Mouse (Mus musculus) kidney, postnatal 0 days (tissue): ENCODE data around the gene Chgb. TPM values are rescaled to one million over a fixed set of nuclear protein-coding genes. Genes with fewer than 3 reads are reported as not detected.

Experiments used
- ATAC-seq: fragments of 200-750 bp; cut with Nextera tagmentation; replicated peaks from 2 replicates; pipeline ENCODE4 v1.8.0; 2017; ENCODE audit warnings: low read depth, moderate number of reproducible peaks, moderate TSS enrichment, moderate library complexity; ENCODE audit not compliant: low FRiP score
- DNase-seq: peaks from one replicate; pipeline ENCODE4 v3.0.0-alpha.2; 2016; ENCODE audit warnings: low spot score
- H3K27ac ChIP-seq: fragments of 300-500 bp; sonication (generic); 2 replicates; pipeline ENCODE4 v1.5.1; 2014; ENCODE audit warnings: mild to moderate bottlenecking
- H3K27me3 ChIP-seq: fragments of 300-500 bp; sonication (generic); 2 replicates; pipeline ENCODE4 v1.6.1; 2014; ENCODE audit warnings: low read length, mixed read lengths; ENCODE audit not compliant: insufficient read depth
- H3K36me3 ChIP-seq: fragments of 300-500 bp; sonication (generic); 2 replicates; pipeline ENCODE4 v1.6.1; 2014; ENCODE audit warnings: low read length, mixed read lengths; ENCODE audit not compliant: insufficient read depth
- H3K4me1 ChIP-seq: fragments of 300-500 bp; sonication (generic); replicated peaks from 2 replicates; pipeline ENCODE4 v1.6.1; 2014; ENCODE audit warnings: antibody characterized with exemption, low read length, mixed read lengths; ENCODE audit not compliant: insufficient read depth
- H3K4me2 ChIP-seq: fragments of 300-500 bp; sonication (generic); 2 replicates; pipeline ENCODE4 v1.6.1; 2014; ENCODE audit warnings: mild to moderate bottlenecking, low read length, moderate library complexity, mixed read lengths
- H3K4me3 ChIP-seq: fragments of 300-500 bp; sonication (generic); replicated peaks from 2 replicates; pipeline ENCODE4 v1.5.1; 2014; ENCODE audit warnings: low read depth, low read length
- H3K9ac ChIP-seq: fragments of 300-500 bp; sonication (generic); 2 replicates; pipeline ENCODE4 v1.6.1; 2014; ENCODE audit warnings: low read depth, low read length
- H3K9me3 ChIP-seq: fragments of 300-500 bp; sonication (generic); replicated peaks from 2 replicates; pipeline ENCODE4 v1.6.1; 2016; ENCODE audit warnings: low read length, inconsistent platforms, mixed read lengths
- CTCF ChIP-seq: IDR thresholded peaks from 2 replicates; pipeline ENCODE4 v1.5.1; 2016; ENCODE audit warnings: antibody characterized with exemption, low read depth, mild to moderate bottlenecking, moderate library complexity
- WGBS: fragments of 180-500 bp; shearing (Covaris S2); extraction: QIAGEN DNeasy Blood & Tissue Kit; methylation state at CpG from one replicate; pipeline ENCODE4 v1.1.7; 2014; 5-methylcytosine and 5-hydroxymethylcytosine counted together
- polyA plus RNA-seq: library from polyadenylated mRNA; unstranded; fragments of >200 nt; fragmentation: Nextera tagmentation; extraction: Ambion mirVana; gene quantifications from 2 replicates; pipeline ENCODE4 v1.2.1, GENCODE M21; 2015

Gene Chgb
- polyA plus RNA-seq, 1 experiment from 2014 or later: 0.49 TPM

GRCm38 (mm10) chr2:132746108-132746507, 35.0 kb upstream of the Chgb start:
- Histone ChIP-seq H3K4me2 (no peak overlapping the region), H3K27ac (no peak overlapping the region), H3K9me3 (no peaks in the 10 kb centered on the region), H3K36me3 (0 out of 2 replicates have a peak, but pooled peaks cover 4% of the 10 kb centered on the region), H3K27me3 (no peaks in the 10 kb centered on the region), H3K9ac (no peak overlapping the region), H3K4me3 (no peak overlapping the region), H3K4me1 (no peaks in the 10 kb centered on the region)
- no peak for ATAC-seq
- 90% methylated on average over 3 of the region's 3 CpGs for WGBS
- DNase-seq: no peak
- no peak for TF ChIP-seq CTCF

- DNase-seq (no peak), ATAC-seq (no peak)
- Histone ChIP-seq H3K4me3 (no peak overlapping the region), H3K4me1 (no peaks in the 10 kb centered on the region), H3K27ac (no peak overlapping the region), H3K36me3 (0 out of 2 replicates have a peak, but pooled peaks cover 4% of the 10 kb centered on the region), H3K9ac (no peak overlapping the region), H3K27me3 (no peaks in the 10 kb centered on the region), H3K9me3 (no peaks in the 10 kb centered on the region), H3K4me2 (no peak overlapping the region)
- no peak for TF ChIP-seq CTCF
Observed at GRCm38 (mm10) chr2:132750726-132751125, 30.4 kb upstream of the Chgb start.

- H3K9me3 ChIP-seq: no peaks in the 10 kb centered on the region
- H3K4me1 ChIP-seq: no peaks in the 10 kb centered on the region
- TF ChIP-seq CTCF: no peak
- WGBS: 75% methylated on average over 15 of the region's 15 CpGs
- 0 out of 2 replicates have a peak, but pooled peaks cover 4% of the 10 kb centered on the region for H3K36me3 ChIP-seq
- H3K27me3 ChIP-seq: no peaks in the 10 kb centered on the region
- no peak overlapping the region for H3K4me3 ChIP-seq
- H3K9ac ChIP-seq: no peak overlapping the region
- ATAC-seq (no peak), DNase-seq (no peak)
- H3K27ac ChIP-seq: no peak overlapping the region
- no peak overlapping the region for H3K4me2 ChIP-seq
Observed at GRCm38 (mm10) chr2:132751141-132752066, 29.7 kb upstream of the Chgb start.

GRCm38 (mm10) chr2:132752398-132752797, 28.7 kb upstream of the Chgb start:
- WGBS: 69% methylated on average over 2 of the region's 2 CpGs
- TF ChIP-seq CTCF: no peak
- ATAC-seq (no peak), DNase-seq (no peak)
- Histone ChIP-seq H3K27ac (no peak overlapping the region), H3K4me3 (no peak overlapping the region), H3K36me3 (0 out of 2 replicates have a peak, but pooled peaks cover 4% of the 10 kb centered on the region), H3K4me1 (no peaks in the 10 kb centered on the region), H3K9me3 (no peaks in the 10 kb centered on the region), H3K27me3 (no peaks in the 10 kb centered on the region), H3K4me2 (no peak overlapping the region), H3K9ac (no peak overlapping the region)

GRCm38 (mm10) chr2:132753137-132753536, 27.9 kb upstream of the Chgb start:
- TF ChIP-seq CTCF: no peak
- Histone ChIP-seq H3K4me1 (no peaks in the 10 kb centered on the region), H3K27ac (no peak overlapping the region), H3K27me3 (no peaks in the 10 kb centered on the region), H3K36me3 (0 out of 2 replicates have a peak, but pooled peaks cover 4% of the 10 kb centered on the region), H3K4me3 (no peak overlapping the region), H3K4me2 (no peak overlapping the region), H3K9me3 (no peaks in the 10 kb centered on the region), H3K9ac (no peak overlapping the region)
- 83% methylated on average over 3 of the region's 3 CpGs for WGBS
- DNase-seq (no peak), ATAC-seq (no peak)

- no peaks in the 10 kb centered on the region for H3K27me3 ChIP-seq
- no peaks in the 10 kb centered on the region for H3K4me1 ChIP-seq
- H3K4me2 ChIP-seq: no peak overlapping the region
- ATAC-seq (no peak), DNase-seq (no peak)
- no peak overlapping the region for H3K27ac ChIP-seq
- H3K4me3 ChIP-seq: no peak overlapping the region
- 83% methylated on average over 5 of the region's 5 CpGs for WGBS
- H3K36me3 ChIP-seq: no peaks in the 10 kb centered on the region
- no peak overlapping the region for H3K9ac ChIP-seq
- H3K9me3 ChIP-seq: no peaks in the 10 kb centered on the region
- no peak for TF ChIP-seq CTCF
Observed at GRCm38 (mm10) chr2:132757911-132758310, 23.2 kb upstream of the Chgb start.
